Mouse (Mus musculus): ENCODE measurements at regions not wholly inside any gene's neighbourhood (a gene's known extent, or its start where the extent isn't known, plus 50 kb on each side); places are given as distances from the start of the nearest gene placed in this dataset.
"Not testable (repeated sequence)": the region's sequence is repeated elsewhere in the genome, so short reads cannot be mapped to it uniquely, and the experiment has no call there.

GRCm38 (mm10) chr3:82261976-82262375 is 95.9 kb upstream of the Map9 start:
- H3K9ac ChIP-seq (ENCODE audit: low read depth, low read length): no peak overlapping the region
- H3K36me3 ChIP-seq (ENCODE audit: control insufficient read depth, insufficient read depth, low read length): no peaks in the 10 kb centered on the region
- peak; percentile 36; the same call in 1 of the 2 replicates for ATAC-seq
- H3K4me1 ChIP-seq (ENCODE audit: control insufficient read depth, insufficient read depth, low read length): no peaks in the 10 kb centered on the region
- no peaks in the 10 kb centered on the region for H3K27me3 ChIP-seq (replicated peaks; ENCODE audit: control insufficient read depth, insufficient read depth, low read length)
- WGBS: 59% methylated on average over 3 of the region's 3 CpGs
- H3K4me3 ChIP-seq (ENCODE audit: low read length): no peak overlapping the region
- H3K9me3 ChIP-seq (ENCODE audit: control insufficient read depth, low read length): no peaks in the 10 kb centered on the region
- no peak overlapping the region for H3K4me2 ChIP-seq (ENCODE audit: low read depth, low read length)
- H3K27ac ChIP-seq (ENCODE audit: low read length): no peak overlapping the region

- Histone ChIP-seq H3K9me3 (ENCODE audit: control insufficient read depth, low read length) (no peaks in the 10 kb centered on the region), H3K36me3 (ENCODE audit: control insufficient read depth, insufficient read depth, low read length) (no peaks in the 10 kb centered on the region), H3K27me3 (replicated peaks; ENCODE audit: control insufficient read depth, insufficient read depth, low read length) (no peaks in the 10 kb centered on the region), H3K27ac (ENCODE audit: low read length) (no peak overlapping the region), H3K4me1 (ENCODE audit: control insufficient read depth, insufficient read depth, low read length) (no peaks in the 10 kb centered on the region), H3K4me3 (ENCODE audit: low read length) (no peak overlapping the region), H3K4me2 (ENCODE audit: low read depth, low read length) (no peak overlapping the region), H3K9ac (ENCODE audit: low read depth, low read length) (no peak overlapping the region)
- 71% methylated on average over 4 of the region's 4 CpGs for WGBS
- peak; percentile 36; the same call in 1 of the 2 replicates for ATAC-seq
Observed at GRCm38 (mm10) chr3:82259986-82260652, 97.7 kb upstream of the Map9 start.

GRCm38 (mm10) chr3:82250796-82251261 is 105.2 kb upstream of the Gucy1a1 start:
- Histone ChIP-seq H3K27me3 (replicated peaks; ENCODE audit: control insufficient read depth, insufficient read depth, low read length) (no peaks in the 10 kb centered on the region), H3K4me2 (ENCODE audit: low read depth, low read length) (no peak overlapping the region), H3K27ac (ENCODE audit: low read length) (no peak overlapping the region), H3K36me3 (ENCODE audit: control insufficient read depth, insufficient read depth, low read length) (no peaks in the 10 kb centered on the region), H3K4me3 (ENCODE audit: low read length) (no peak overlapping the region), H3K9ac (ENCODE audit: low read depth, low read length) (no peak overlapping the region), H3K9me3 (ENCODE audit: control insufficient read depth, low read length) (no peaks in the 10 kb centered on the region), H3K4me1 (ENCODE audit: control insufficient read depth, insufficient read depth, low read length) (0 out of 2 replicates have a peak, but pooled peaks cover 2% of the 10 kb centered on the region)
- 31% methylated on average over 3 of the region's 3 CpGs for WGBS
- peak; percentile 86 for ATAC-seq

- Histone ChIP-seq H3K9me3 (ENCODE audit: control insufficient read depth, low read length) (no peaks in the 10 kb centered on the region), H3K4me2 (ENCODE audit: low read depth, low read length) (no peak overlapping the region), H3K4me1 (ENCODE audit: control insufficient read depth, insufficient read depth, low read length) (0 out of 2 replicates have a peak, but pooled peaks cover 2% of the 10 kb centered on the region), H3K9ac (ENCODE audit: low read depth, low read length) (no peak overlapping the region), H3K27me3 (replicated peaks; ENCODE audit: control insufficient read depth, insufficient read depth, low read length) (no peaks in the 10 kb centered on the region), H3K27ac (ENCODE audit: low read length) (peak overlapping the region; percentile 68), H3K4me3 (ENCODE audit: low read length) (no peak overlapping the region), H3K36me3 (ENCODE audit: control insufficient read depth, insufficient read depth, low read length) (no peaks in the 10 kb centered on the region)
- 29% methylated on average over 6 of the region's 6 CpGs for WGBS
- ATAC-seq: peak; percentile 48; the same call in 1 of the 2 replicates
Observed at GRCm38 (mm10) chr3:82249968-82250795, 104.6 kb upstream of the Gucy1a1 start.

- no peaks in the 10 kb centered on the region for H3K9me3 ChIP-seq (ENCODE audit: control insufficient read depth, low read length)
- H3K9ac ChIP-seq (ENCODE audit: low read depth, low read length): no peak overlapping the region
- no peak overlapping the region for H3K4me2 ChIP-seq (ENCODE audit: low read depth, low read length)
- no peak overlapping the region for H3K4me3 ChIP-seq (ENCODE audit: low read length)
- H3K36me3 ChIP-seq (ENCODE audit: control insufficient read depth, insufficient read depth, low read length): no peaks in the 10 kb centered on the region
- no peak overlapping the region for H3K27ac ChIP-seq (ENCODE audit: low read length)
- WGBS: 48% methylated on average over 2 of the region's 2 CpGs
- no peaks in the 10 kb centered on the region for H3K27me3 ChIP-seq (replicated peaks; ENCODE audit: control insufficient read depth, insufficient read depth, low read length)
- ATAC-seq: no peak
- H3K4me1 ChIP-seq (ENCODE audit: control insufficient read depth, insufficient read depth, low read length): no peaks in the 10 kb centered on the region
Observed at GRCm38 (mm10) chr3:82236377-82237057, 90.9 kb upstream of the Gucy1a1 start.

GRCm38 (mm10) chr3:82234306-82234705 is 88.7 kb upstream of the Gucy1a1 start:
- no peak for ATAC-seq
- H3K27me3 ChIP-seq (replicated peaks; ENCODE audit: control insufficient read depth, insufficient read depth, low read length): no peaks in the 10 kb centered on the region
- H3K27ac ChIP-seq (ENCODE audit: low read length): no peak overlapping the region
- no peaks in the 10 kb centered on the region for H3K9me3 ChIP-seq (ENCODE audit: control insufficient read depth, low read length)
- H3K9ac ChIP-seq (ENCODE audit: low read depth, low read length): no peak overlapping the region
- no peaks in the 10 kb centered on the region for H3K4me1 ChIP-seq (ENCODE audit: control insufficient read depth, insufficient read depth, low read length)
- no peaks in the 10 kb centered on the region for H3K36me3 ChIP-seq (ENCODE audit: control insufficient read depth, insufficient read depth, low read length)
- no peak overlapping the region for H3K4me2 ChIP-seq (ENCODE audit: low read depth, low read length)
- H3K4me3 ChIP-seq (ENCODE audit: low read length): no peak overlapping the region

- no peak overlapping the region for H3K9ac ChIP-seq (ENCODE audit: low read depth, low read length)
- no peak overlapping the region for H3K4me2 ChIP-seq (ENCODE audit: low read depth, low read length)
- ATAC-seq: no peak
- no peaks in the 10 kb centered on the region for H3K27me3 ChIP-seq (replicated peaks; ENCODE audit: control insufficient read depth, insufficient read depth, low read length)
- H3K4me3 ChIP-seq (ENCODE audit: low read length): no peak overlapping the region
- H3K27ac ChIP-seq (ENCODE audit: low read length): no peak overlapping the region
- 88% methylated on average over 1 of the region's 1 CpGs for WGBS
- no peaks in the 10 kb centered on the region for H3K36me3 ChIP-seq (ENCODE audit: control insufficient read depth, insufficient read depth, low read length)
- H3K9me3 ChIP-seq (ENCODE audit: control insufficient read depth, low read length): no peaks in the 10 kb centered on the region
- no peaks in the 10 kb centered on the region for H3K4me1 ChIP-seq (ENCODE audit: control insufficient read depth, insufficient read depth, low read length)
Observed at GRCm38 (mm10) chr3:82223379-82223778, 77.8 kb upstream of the Gucy1a1 start.

GRCm38 (mm10) chr3:82221924-82222323 is 76.3 kb upstream of the Gucy1a1 start:
- no peak overlapping the region for H3K4me3 ChIP-seq (ENCODE audit: low read length)
- no peak overlapping the region for H3K27ac ChIP-seq (ENCODE audit: low read length)
- no peaks in the 10 kb centered on the region for H3K36me3 ChIP-seq (ENCODE audit: control insufficient read depth, insufficient read depth, low read length)
- no peak for ATAC-seq
- H3K4me2 ChIP-seq (ENCODE audit: low read depth, low read length): no peak overlapping the region
- no peaks in the 10 kb centered on the region for H3K27me3 ChIP-seq (replicated peaks; ENCODE audit: control insufficient read depth, insufficient read depth, low read length)
- 67% methylated on average over 1 of the region's 1 CpGs for WGBS
- H3K9ac ChIP-seq (ENCODE audit: low read depth, low read length): no peak overlapping the region
- H3K9me3 ChIP-seq (ENCODE audit: control insufficient read depth, low read length): no peaks in the 10 kb centered on the region
- no peaks in the 10 kb centered on the region for H3K4me1 ChIP-seq (ENCODE audit: control insufficient read depth, insufficient read depth, low read length)

GRCm38 (mm10) chr3:82219192-82219885 is 73.8 kb upstream of the Gucy1a1 start:
- not testable (repeated sequence) for H3K36me3 ChIP-seq (ENCODE audit: control insufficient read depth, insufficient read depth, low read length); H3K9me3 ChIP-seq (ENCODE audit: control insufficient read depth, low read length); H3K4me1 ChIP-seq (ENCODE audit: control insufficient read depth, insufficient read depth, low read length); H3K27ac ChIP-seq (ENCODE audit: low read length); H3K27me3 ChIP-seq (replicated peaks; ENCODE audit: control insufficient read depth, insufficient read depth, low read length); H3K9ac ChIP-seq (ENCODE audit: low read depth, low read length); H3K4me3 ChIP-seq (ENCODE audit: low read length); H3K4me2 ChIP-seq (ENCODE audit: low read depth, low read length)
- 28% methylated on average over 1 of the region's 1 CpGs for WGBS
- ATAC-seq: peak; percentile 63

Measured in intestine, embryonic 16.5 days (tissue).